Mouse (Mus musculus) heart, embryonic 12.5 days (tissue): ENCODE data around the gene Pigf. TPM values are rescaled to one million over a fixed set of nuclear protein-coding genes. Genes with fewer than 3 reads are reported as not detected.
A peak's percentile ranks its signal among the peaks of the same experiment; 100 is the strongest.

Experiments
- ATAC-seq: fragments of 200-750 bp; cut with Nextera tagmentation; 2 replicates; pipeline ENCODE4 v1.8.0; 2017; ENCODE audit warnings: moderate TSS enrichment, moderate library complexity; ENCODE audit not compliant: insufficient number of reproducible peaks, low FRiP score
- H3K27ac ChIP-seq: fragments of 300-500 bp; sonication (generic); 2 replicates; pipeline ENCODE4 v1.5.1; 2016; ENCODE audit warnings: mild to moderate bottlenecking, moderate library complexity; ENCODE audit not compliant: poor library complexity, severe bottlenecking
- H3K27me3 ChIP-seq: fragments of 300-500 bp; sonication (generic); replicated peaks from 2 replicates; pipeline ENCODE4 v1.6.1; 2016; ENCODE audit warnings: mild to moderate bottlenecking, moderate library complexity
- H3K36me3 ChIP-seq: fragments of 300-500 bp; sonication (generic); 2 replicates; pipeline ENCODE4 v1.6.1; 2016; ENCODE audit warnings: mild to moderate bottlenecking, moderate library complexity
- H3K4me1 ChIP-seq: fragments of 300-500 bp; sonication (generic); replicated peaks from 2 replicates; pipeline ENCODE4 v1.6.1; 2016; ENCODE audit warnings: mild to moderate bottlenecking
- H3K4me2 ChIP-seq: fragments of 300-500 bp; sonication (generic); 2 replicates; pipeline ENCODE4 v1.6.1; 2016; ENCODE audit warnings: mild to moderate bottlenecking, moderate library complexity
- H3K4me3 ChIP-seq: fragments of 300-500 bp; sonication (generic); 2 replicates; pipeline ENCODE4 v1.5.1; 2016; ENCODE audit warnings: mild to moderate bottlenecking
- H3K9ac ChIP-seq: fragments of 300-500 bp; sonication (generic); 2 replicates; pipeline ENCODE4 v1.6.1; 2016; ENCODE audit warnings: mild to moderate bottlenecking, moderate library complexity
- H3K9me3 ChIP-seq: fragments of 300-500 bp; sonication (generic); replicated peaks from 2 replicates; pipeline ENCODE4 v1.6.1; 2016; ENCODE audit warnings: mild to moderate bottlenecking, moderate library complexity
- WGBS: fragments of 180-500 bp; shearing (Covaris S2); methylation state at CpG from one replicate; pipeline ENCODE4 v1.1.7; 2016; 5-methylcytosine and 5-hydroxymethylcytosine counted together
- polyA plus RNA-seq: library from polyadenylated mRNA; unstranded; fragments of >200 nt; fragmentation: Nextera tagmentation; extraction: Ambion mirVana; gene quantifications from 2 replicates; pipeline ENCODE4 v1.2.1, GENCODE M21; 2016

Gene Pigf
- polyA plus RNA-seq, 1 experiment from 2014 or later: 21.5 TPM

DNA sequence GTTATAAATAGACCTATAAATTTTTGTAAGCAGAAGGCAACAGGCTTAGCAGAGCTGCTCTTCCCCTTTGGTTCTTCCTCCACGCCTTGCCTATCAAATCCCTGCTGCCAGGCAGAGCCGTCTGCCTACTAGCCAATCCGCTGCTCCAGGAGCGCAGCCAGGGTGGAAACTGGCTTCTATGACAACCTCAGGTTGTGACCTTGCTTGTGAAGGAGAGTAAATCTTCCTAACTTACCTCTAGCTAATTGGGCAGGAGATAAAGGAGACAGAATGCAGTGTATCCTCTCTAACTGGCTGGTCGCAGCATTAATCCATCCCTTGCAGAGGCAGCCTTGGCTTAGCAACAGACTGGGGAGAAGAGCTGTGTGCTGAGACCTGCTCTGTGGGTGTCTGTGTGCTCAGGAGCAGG, 29.8 kb upstream of the Pigf start:
- Histone ChIP-seq H3K27ac (no peak overlapping the region), H3K9me3 (no peaks in the 10 kb centered on the region), H3K4me3 (no peak overlapping the region), H3K4me1 (peaks cover 16% of the 10 kb centered on the region), H3K4me2 (peak overlapping the region; percentile 14; the same call in 1 of the 2 replicates), H3K36me3 (no peaks in the 10 kb centered on the region), H3K27me3 (no peaks in the 10 kb centered on the region), H3K9ac (no peak overlapping the region)
- 29% methylated on average over 5 of the region's 5 CpGs for WGBS
- ATAC-seq: no peak

DNA sequence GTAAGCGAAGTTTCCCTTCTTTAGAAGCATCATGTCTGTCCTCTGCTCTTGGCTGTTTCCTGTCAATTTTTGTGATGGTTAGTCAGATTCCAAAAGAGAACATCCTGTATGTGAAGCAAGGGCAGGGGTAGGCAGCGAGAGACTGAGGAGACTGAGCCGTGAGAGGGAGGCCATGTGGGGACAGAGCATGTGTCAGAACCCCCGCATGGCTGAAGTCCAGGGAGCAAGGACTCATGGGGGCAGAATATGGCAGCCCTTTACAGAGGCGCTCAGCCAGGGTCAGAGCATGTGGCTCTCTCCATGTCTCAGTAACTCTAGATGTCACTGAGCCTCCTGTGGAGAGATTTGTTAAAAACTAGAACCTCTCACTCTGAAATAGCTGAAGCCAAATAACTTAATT, 28.7 kb upstream of the Pigf start:
- no peak for ATAC-seq
- Histone ChIP-seq H3K27me3 (no peaks in the 10 kb centered on the region), H3K4me2 (no peak overlapping the region), H3K4me1 (peaks cover 16% of the 10 kb centered on the region), H3K36me3 (no peaks in the 10 kb centered on the region), H3K9me3 (no peaks in the 10 kb centered on the region), H3K4me3 (no peak overlapping the region), H3K9ac (no peak overlapping the region), H3K27ac (no peak overlapping the region)
- WGBS: 75% methylated on average over 5 of the region's 5 CpGs

DNA sequence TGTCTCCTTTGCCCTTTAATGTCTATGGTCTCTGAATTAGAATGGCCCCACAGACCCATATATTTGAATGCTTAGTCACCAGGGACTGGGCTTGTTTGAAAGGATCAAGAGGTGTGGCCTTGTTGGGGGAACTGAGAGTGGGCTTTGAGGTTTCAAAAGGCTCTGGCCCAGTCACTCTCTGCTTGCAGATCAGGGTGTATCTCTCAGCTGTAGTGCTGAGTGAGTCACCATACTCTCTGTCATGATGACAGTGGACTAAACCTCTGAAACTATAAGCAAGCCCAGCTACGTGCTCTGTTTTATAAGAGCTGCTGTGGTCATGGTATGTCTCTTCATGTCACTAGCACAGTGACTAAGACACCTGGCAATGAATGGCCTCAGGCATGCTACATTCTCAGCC, 27.2 kb upstream of the Pigf start:
- 67% methylated on average over 1 of the region's 1 CpGs for WGBS
- ATAC-seq: no peak
- H3K4me2 ChIP-seq: no peak overlapping the region
- no peak overlapping the region for H3K27ac ChIP-seq
- no peaks in the 10 kb centered on the region for H3K9me3 ChIP-seq
- H3K4me3 ChIP-seq: no peak overlapping the region
- no peaks in the 10 kb centered on the region for H3K27me3 ChIP-seq
- H3K36me3 ChIP-seq: no peaks in the 10 kb centered on the region
- peaks cover 16% of the 10 kb centered on the region for H3K4me1 ChIP-seq
- H3K9ac ChIP-seq: no peak overlapping the region

DNA sequence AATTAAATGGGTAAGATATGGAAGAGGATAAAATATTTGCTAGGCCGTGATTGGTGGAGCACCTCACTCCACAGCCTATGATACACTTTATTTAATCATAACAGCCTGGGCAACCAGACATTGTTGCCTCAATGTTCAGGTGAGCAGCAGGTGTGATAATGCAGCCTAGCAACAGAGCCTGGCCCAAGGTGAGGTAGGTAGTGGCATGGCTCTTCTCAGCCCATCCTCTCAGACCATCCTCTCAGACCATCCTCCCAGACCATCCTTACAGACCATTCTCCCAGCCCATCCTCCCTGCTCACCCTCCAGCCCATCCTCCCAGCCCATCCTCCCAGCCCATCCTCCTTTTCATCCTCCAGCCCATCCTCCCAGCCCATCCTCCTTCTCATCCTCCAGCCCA, 26.4 kb upstream of the Pigf start:
- no peaks in the 10 kb centered on the region for H3K27me3 ChIP-seq
- WGBS: 85% methylated on average over 1 of the region's 1 CpGs
- no peak overlapping the region for H3K27ac ChIP-seq
- no peak overlapping the region for H3K4me2 ChIP-seq
- peaks cover 16% of the 10 kb centered on the region for H3K4me1 ChIP-seq
- H3K9ac ChIP-seq: no peak overlapping the region
- H3K9me3 ChIP-seq: no peaks in the 10 kb centered on the region
- H3K36me3 ChIP-seq: no peaks in the 10 kb centered on the region
- H3K4me3 ChIP-seq: no peak overlapping the region
- ATAC-seq: no peak

DNA sequence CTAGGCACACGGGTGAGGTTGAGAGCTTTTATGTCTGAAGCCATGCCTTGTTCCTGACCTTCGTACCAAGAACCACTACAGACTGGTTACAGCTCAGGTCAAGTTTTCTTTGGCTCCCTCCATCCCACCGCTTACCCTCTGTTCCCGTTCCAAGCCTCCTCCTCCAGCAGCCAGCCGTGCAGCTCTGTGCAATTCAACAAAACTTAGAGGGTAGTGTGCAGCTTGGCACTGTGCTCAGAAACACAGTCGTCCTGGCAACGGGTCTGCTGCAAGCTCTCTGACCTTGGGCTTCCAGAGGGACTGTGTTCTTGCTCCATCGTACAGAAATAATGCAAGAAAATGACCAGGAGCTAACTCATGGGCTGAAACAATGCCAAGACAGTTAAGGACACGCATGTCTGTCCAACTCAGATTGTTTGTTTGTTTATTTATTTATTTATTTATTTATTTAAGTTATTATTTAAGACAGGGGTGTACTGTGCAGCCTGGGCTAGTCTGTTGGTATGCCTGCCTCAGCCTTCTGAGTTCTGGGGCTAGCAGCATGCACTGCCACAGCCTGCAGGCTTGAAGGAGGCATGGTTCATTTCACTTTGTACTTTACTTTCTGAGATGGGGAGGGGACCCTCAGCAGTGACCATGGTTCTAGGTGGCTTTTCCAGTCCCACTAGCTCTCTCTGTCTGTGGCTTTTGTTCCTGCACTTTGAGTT, 25.4 kb upstream of the Pigf start:
- H3K4me3 ChIP-seq: no peak overlapping the region
- ATAC-seq: no peak
- H3K9me3 ChIP-seq: no peaks in the 10 kb centered on the region
- H3K27me3 ChIP-seq: 0 out of 2 replicates have a peak, but pooled peaks cover 5% of the 10 kb centered on the region
- peaks cover 10% of the 10 kb centered on the region for H3K4me1 ChIP-seq
- no peak overlapping the region for H3K27ac ChIP-seq
- no peak overlapping the region for H3K4me2 ChIP-seq
- H3K36me3 ChIP-seq: no peaks in the 10 kb centered on the region
- no peak overlapping the region for H3K9ac ChIP-seq
- 64% methylated on average over 9 of the region's 9 CpGs for WGBS

DNA sequence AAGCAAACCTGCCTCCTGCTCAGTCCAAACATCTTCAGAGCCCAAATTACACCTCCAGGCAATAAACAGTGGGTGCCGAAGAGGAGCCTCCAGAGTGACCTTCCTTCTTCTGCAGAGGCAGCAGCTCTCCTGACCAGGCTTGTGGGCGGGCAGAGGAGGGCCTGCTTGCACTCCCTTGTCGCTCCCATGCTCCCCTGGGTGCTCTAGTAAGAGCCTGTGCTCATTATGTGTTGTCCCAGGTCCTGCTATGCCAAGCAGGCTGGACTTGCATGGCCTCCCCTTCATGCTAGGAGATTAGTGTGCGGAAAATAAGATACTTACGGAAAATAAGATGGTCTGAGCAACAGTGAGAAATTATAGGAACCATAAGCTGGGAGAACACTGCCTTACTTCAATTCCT, 24.5 kb upstream of the Pigf start:
- peaks cover under 1% of the 10 kb centered on the region for H3K4me1 ChIP-seq
- H3K27ac ChIP-seq: no peak overlapping the region
- H3K4me3 ChIP-seq: no peak overlapping the region
- no peak overlapping the region for H3K9ac ChIP-seq
- WGBS: 55% methylated on average over 5 of the region's 5 CpGs
- no peak overlapping the region for H3K4me2 ChIP-seq
- no peak for ATAC-seq
- 0 out of 2 replicates have a peak, but pooled peaks cover 5% of the 10 kb centered on the region for H3K27me3 ChIP-seq
- H3K36me3 ChIP-seq: no peaks in the 10 kb centered on the region
- H3K9me3 ChIP-seq: no peaks in the 10 kb centered on the region

DNA sequence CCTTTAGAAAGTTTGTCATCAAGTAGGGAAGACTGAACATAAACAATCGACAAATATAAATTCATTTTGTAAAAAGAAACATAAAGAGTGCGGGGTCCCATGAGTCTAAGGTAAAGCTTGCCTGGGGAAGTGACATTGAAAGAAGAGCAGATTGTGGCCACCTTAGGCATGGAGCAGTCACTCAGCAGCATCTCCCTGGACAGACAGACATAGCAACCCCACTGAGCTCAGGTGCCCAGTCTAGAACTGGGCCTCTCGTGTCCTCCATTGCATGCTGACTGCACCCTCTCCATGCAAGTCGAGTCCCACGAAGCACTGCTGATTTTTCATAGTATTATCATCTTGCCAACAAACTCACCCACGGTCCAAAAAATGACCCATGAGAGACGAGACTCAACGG, 19.6 kb upstream of the Pigf start:
- Histone ChIP-seq H3K27ac (no peak overlapping the region), H3K4me1 (no peaks in the 10 kb centered on the region), H3K36me3 (no peaks in the 10 kb centered on the region), H3K9me3 (no peaks in the 10 kb centered on the region), H3K9ac (no peak overlapping the region), H3K4me3 (no peak overlapping the region), H3K4me2 (no peak overlapping the region), H3K27me3 (0 out of 2 replicates have a peak, but pooled peaks cover 9% of the 10 kb centered on the region)
- ATAC-seq: no peak
- 78% methylated on average over 8 of the region's 8 CpGs for WGBS

DNA sequence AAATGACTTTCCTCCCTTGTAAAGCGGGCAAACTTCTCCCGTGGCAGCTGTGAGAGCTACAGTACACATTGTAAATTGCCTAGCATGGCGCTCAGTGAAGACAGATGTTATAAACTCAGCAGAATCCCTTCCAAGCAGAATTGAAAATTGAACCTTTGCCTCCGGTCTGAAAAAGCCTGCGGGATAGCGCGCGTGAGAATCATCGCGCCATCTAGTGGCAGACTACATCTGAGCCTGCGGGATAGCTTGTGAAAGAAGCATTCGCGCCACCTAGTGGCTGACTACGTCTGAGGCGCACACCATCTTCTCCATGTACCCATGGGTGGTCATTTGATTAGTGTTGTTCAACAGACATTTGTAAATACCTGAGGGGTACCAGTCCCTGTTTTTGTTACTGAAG, 19.2 kb upstream of the Pigf start:
- no peaks in the 10 kb centered on the region for H3K4me1 ChIP-seq
- 3% methylated on average over 15 of the region's 15 CpGs for WGBS
- H3K9me3 ChIP-seq: no peaks in the 10 kb centered on the region
- H3K27me3 ChIP-seq: 0 out of 2 replicates have a peak, but pooled peaks cover 9% of the 10 kb centered on the region
- ATAC-seq: peak; percentile 45; the same call in 1 of the 2 replicates
- H3K9ac ChIP-seq: no peak overlapping the region
- no peak overlapping the region for H3K4me3 ChIP-seq
- H3K4me2 ChIP-seq: no peak overlapping the region
- no peaks in the 10 kb centered on the region for H3K36me3 ChIP-seq
- no peak overlapping the region for H3K27ac ChIP-seq

DNA sequence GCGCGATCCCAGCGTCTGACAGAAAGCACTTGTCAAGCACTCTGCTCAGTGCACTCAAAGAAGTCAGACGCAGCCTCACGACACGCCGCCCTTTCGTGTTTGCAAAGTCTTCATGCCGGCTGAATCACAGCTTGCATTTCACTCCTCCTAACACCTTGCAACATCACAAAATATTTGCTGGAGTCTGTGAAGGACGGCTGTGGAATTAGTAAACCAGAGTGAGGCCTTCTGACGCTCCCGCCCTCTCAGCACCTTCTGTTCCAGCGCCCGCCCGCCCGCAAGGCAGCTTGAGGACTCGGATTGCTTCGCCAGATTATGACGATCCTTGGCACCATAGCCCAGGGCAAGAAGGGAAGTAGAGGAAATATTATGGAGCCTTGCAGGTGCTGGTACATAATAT, 16.5 kb upstream of the Pigf start:
- peak overlapping the region; percentile 10 for H3K4me2 ChIP-seq
- H3K27ac ChIP-seq: no peak overlapping the region
- H3K4me3 ChIP-seq: no peak overlapping the region
- H3K36me3 ChIP-seq: peaks cover 5% of the 10 kb centered on the region; the same call in 1 of the 2 replicates
- 0 out of 2 replicates have a peak, but pooled peaks cover 9% of the 10 kb centered on the region for H3K27me3 ChIP-seq
- ATAC-seq: no peak
- WGBS: 57% methylated on average over 19 of the region's 19 CpGs
- H3K9me3 ChIP-seq: no peaks in the 10 kb centered on the region
- H3K9ac ChIP-seq: no peak overlapping the region
- no peaks in the 10 kb centered on the region for H3K4me1 ChIP-seq

DNA sequence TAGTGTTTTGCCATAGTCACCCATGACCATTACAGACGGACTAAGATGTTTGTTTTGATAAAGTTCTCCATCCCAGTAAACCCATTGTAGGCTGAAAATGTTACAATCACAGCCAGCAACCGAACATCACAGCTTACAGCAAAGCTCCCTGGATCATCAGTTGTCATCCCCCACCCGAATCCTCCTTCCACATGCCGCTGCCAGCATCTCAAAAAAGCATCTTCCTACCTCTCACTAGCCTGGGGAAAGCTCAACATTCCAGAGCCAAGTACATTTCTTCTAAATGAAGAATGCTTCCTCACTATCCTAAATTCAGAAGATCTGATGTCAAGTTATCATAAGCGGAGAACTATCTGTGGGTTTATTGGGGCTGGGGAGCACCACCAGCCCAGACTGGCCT, 13.3 kb upstream of the Pigf start:
- ATAC-seq: no peak
- Histone ChIP-seq H3K4me3 (no peak overlapping the region), H3K36me3 (peaks cover 21% of the 10 kb centered on the region), H3K9me3 (no peaks in the 10 kb centered on the region), H3K4me2 (no peak overlapping the region), H3K27ac (no peak overlapping the region), H3K9ac (no peak overlapping the region), H3K4me1 (no peaks in the 10 kb centered on the region), H3K27me3 (0 out of 2 replicates have a peak, but pooled peaks cover 4% of the 10 kb centered on the region)
- WGBS: 84% methylated on average over 5 of the region's 5 CpGs

DNA sequence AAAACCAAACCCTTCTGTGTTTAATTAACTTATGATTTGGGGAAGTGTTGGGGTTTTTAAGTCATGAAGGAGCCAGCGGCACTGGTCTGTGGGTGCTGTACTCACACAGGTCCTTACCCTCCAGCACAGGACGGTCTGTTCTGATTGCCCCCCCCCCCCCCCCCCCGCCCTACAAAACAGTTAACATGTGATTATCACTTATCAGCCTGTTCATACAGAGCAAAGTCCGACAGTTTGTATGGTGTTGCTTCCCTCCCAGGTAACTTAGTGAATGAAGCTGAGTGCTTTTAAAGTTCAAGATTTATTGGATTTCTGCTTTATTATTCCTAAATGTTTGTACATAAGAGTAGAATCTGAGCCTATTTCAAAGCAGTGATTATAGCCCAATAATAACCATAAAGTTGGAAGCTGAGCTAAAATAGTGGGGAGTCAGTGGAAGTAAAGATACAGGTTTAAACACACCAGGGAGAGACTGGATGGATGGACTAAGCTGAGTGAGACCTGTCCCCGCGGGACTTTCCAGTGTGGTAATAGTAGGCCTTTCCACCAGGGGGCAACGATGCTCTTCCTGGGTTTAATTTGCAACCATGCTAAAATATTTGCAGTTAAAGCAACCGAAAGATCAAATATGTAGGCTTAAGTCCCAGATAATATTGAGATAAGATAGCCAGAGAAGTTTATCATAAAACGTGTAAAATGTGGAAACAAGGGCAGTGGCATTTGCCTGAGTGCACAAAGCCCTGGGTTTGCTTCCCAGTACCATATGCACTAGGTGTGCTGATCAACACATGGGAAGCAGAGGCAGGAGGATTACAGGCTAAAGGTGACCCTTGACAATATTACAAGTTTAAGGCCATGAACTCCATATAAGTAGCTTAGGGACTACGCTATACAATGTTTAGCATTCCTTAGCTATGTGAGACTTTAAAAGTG, 11.2 kb upstream of the Pigf start:
- H3K27me3 ChIP-seq: no peaks in the 10 kb centered on the region
- no peak overlapping the region for H3K4me3 ChIP-seq
- 49% methylated on average over 9 of the region's 10 CpGs for WGBS
- no peak overlapping the region for H3K9ac ChIP-seq
- H3K4me2 ChIP-seq: no peak overlapping the region
- no peaks in the 10 kb centered on the region for H3K4me1 ChIP-seq
- no peak for ATAC-seq
- peaks cover 33% of the 10 kb centered on the region for H3K36me3 ChIP-seq
- no peak overlapping the region for H3K27ac ChIP-seq
- no peaks in the 10 kb centered on the region for H3K9me3 ChIP-seq
